Mouse (Mus musculus): ENCODE data around the gene Nkd2.

Nkd2 gene

DNA sequence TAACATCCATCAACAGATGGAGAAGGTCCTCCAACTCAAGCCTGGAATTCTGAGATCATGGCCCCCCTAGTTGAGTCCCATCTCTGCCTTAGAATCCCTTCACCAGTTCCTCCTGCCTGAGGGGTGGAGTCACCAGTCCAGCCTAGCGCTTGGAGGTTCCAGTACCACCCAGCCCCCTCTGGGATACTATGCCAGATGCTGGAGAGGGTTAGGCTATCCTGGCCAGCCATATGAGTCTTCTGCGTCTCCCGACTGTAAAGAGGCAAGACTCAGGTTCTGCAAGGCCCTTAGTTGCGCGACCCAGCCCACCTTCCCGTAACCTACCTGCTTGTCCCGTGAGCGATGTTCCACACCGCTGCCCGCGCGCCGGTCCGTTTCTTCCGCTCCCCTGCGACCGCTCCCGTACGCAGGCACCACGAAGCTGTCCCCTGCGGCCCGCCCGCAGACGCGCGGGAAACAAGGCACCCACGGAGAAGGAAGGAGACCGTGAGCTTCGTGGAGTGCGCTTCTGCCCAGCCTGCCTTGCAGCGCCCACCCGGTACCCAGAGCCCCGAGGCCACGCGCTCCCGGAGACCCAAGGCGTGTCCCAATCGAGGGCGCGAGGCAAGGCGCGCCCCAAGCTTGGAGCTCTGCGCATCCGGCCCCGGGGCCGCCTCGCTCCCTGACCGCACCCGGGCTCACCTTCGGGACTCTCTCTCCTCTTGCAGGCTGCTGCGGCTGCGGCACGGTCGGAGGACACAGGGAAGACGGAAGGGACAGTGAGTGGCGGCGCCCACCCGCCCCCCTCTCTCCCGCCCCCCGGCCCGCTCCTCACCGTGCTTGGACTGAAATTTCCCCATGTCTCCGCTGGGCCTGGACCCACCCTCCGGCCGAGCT is 604 bp downstream of the Nkd2 start:
- Histone ChIP-seq H3K36me3 (ENCODE audit: insufficient read depth, low read length) (no peaks in the 10 kb centered on the region), H3K27me3 (ENCODE audit: insufficient read depth, low read length) (peaks cover 74% of the 10 kb centered on the region), H3K4me3 (replicated peaks; ENCODE audit: low read length) (peak overlapping the region; percentile 82), H3K9me3 (ENCODE audit: low read length) (no peaks in the 10 kb centered on the region), H3K4me1 (replicated peaks; ENCODE audit: low read depth, low read length) (peaks cover 4% of the 10 kb centered on the region; the same call in 1 of the 2 replicates)
- TF ChIP-seq NANOG (IDR thresholded peaks at IDR 0.05; ENCODE audit: borderline replicate concordance, low read length) (no peak), CTCF (conservative IDR thresholded peaks at IDR 0.05; ENCODE audit: low read length) (no peak), POU5F1 (IDR thresholded peaks at IDR 0.05; ENCODE audit: borderline replicate concordance, low read length) (no peak)

DNA sequence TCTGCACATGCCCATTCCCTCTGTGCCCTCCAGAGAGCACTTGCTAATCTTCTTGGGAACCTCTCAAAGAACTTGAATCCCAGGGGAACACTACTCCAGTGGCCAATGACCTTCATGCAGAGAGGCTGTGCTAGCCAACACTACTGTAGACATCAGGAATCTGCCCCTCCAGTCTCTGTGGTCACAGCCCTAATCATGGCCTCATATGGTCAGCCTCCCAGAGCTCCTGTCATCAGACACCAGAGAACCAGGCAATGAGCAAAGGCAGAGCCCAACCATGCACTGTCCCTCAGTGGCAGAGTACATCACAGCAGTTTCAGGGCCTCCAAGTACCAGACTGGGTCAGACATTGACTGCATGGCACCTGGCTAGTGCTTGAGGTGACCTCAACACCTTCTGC is 4.7 kb downstream of the Nkd2 start:
- Histone ChIP-seq H3K9me3 (ENCODE audit: low read length) (no peaks in the 10 kb centered on the region), H3K4me1 (replicated peaks; ENCODE audit: low read depth, low read length) (peaks cover 4% of the 10 kb centered on the region; the same call in 1 of the 2 replicates), H3K36me3 (ENCODE audit: insufficient read depth, low read length) (no peaks in the 10 kb centered on the region), H3K4me3 (replicated peaks; ENCODE audit: low read length) (no peak overlapping the region), H3K27me3 (ENCODE audit: insufficient read depth, low read length) (peaks cover 51% of the 10 kb centered on the region)
- TF ChIP-seq POU5F1 (IDR thresholded peaks at IDR 0.05; ENCODE audit: borderline replicate concordance, low read length) (no peak), CTCF (conservative IDR thresholded peaks at IDR 0.05; ENCODE audit: low read length) (no peak), NANOG (IDR thresholded peaks at IDR 0.05; ENCODE audit: borderline replicate concordance, low read length) (no peak)

DNA sequence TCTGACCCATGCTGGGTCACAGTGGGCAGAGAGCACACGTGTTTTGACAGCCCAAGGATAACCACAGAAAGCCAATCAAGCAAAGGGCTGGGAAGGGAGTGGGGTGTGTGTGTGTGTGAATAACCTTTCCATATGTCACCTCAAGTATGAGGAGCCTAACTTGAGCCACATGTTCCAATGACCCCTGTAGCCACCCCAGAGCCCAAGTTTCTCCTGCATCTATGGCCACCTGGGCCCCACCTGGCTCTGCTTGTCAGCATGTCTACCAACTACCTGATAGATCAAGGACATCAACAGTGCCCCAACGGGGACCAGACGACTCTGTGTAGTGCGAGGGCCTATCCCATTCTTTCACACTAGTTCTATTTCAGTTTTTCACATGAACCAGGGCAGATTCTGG is 7.7 kb downstream of the Nkd2 start:
- H3K4me1 ChIP-seq (replicated peaks; ENCODE audit: low read depth, low read length) = no peaks in the 10 kb centered on the region
- H3K4me3 ChIP-seq (replicated peaks; ENCODE audit: low read length) = no peak overlapping the region
- peaks cover 31% of the 10 kb centered on the region for H3K27me3 ChIP-seq (ENCODE audit: insufficient read depth, low read length)
- no peaks in the 10 kb centered on the region for H3K9me3 ChIP-seq (ENCODE audit: low read length)
- no peaks in the 10 kb centered on the region for H3K36me3 ChIP-seq (ENCODE audit: insufficient read depth, low read length)
- TF ChIP-seq POU5F1 (IDR thresholded peaks at IDR 0.05; ENCODE audit: borderline replicate concordance, low read length) (no peak), CTCF (conservative IDR thresholded peaks at IDR 0.05; ENCODE audit: low read length) (no peak), NANOG (IDR thresholded peaks at IDR 0.05; ENCODE audit: borderline replicate concordance, low read length) (no peak)

DNA sequence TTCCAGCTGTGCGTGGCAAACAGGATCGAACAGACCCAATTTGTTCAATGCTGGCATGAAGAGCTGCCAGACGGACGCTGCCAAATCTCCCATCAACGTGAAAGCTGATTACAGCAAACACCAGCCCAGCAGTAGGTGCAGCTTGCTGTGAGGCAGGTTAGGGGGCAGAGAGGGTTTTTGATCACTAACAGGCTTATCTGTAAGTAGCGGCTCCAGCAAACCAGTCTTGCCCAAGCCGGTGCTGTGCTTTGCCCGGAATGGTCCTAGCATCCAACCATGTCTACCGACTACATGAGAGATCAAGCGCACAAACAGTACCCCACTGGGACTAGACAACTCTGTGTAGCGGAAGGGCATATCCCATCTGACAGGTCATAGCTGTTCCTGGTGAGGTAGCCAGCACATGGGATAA is 8.3 kb downstream of the Nkd2 start:
- Histone ChIP-seq H3K36me3 (ENCODE audit: insufficient read depth, low read length) (no peaks in the 10 kb centered on the region), H3K4me3 (replicated peaks; ENCODE audit: low read length) (no peak overlapping the region), H3K27me3 (ENCODE audit: insufficient read depth, low read length) (peaks cover 25% of the 10 kb centered on the region), H3K9me3 (ENCODE audit: low read length) (no peaks in the 10 kb centered on the region), H3K4me1 (replicated peaks; ENCODE audit: low read depth, low read length) (no peaks in the 10 kb centered on the region)
- TF ChIP-seq POU5F1 (IDR thresholded peaks at IDR 0.05; ENCODE audit: borderline replicate concordance, low read length) (no peak), NANOG (IDR thresholded peaks at IDR 0.05; ENCODE audit: borderline replicate concordance, low read length) (no peak), CTCF (conservative IDR thresholded peaks at IDR 0.05; ENCODE audit: low read length) (no peak)

DNA sequence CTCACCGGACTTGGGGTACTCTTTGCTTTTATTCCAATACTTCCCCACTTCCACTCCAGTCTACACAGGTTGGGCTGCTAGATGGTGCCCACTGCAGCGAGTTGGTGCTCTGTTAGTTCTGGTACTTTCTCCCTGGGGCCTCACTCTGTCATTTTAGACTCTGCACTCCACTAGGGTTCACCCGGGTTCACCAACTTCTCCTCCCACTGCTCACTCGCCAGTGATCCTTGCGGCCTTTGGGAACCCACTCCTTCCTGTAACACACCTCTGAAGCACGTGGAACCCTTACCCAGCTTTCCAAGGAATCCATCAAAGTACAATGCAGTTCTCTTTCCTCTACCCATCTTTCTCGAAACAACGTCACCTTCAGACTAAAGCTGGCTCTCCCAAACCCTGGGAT is 9.7 kb downstream of the Nkd2 start:
- no peak for TF ChIP-seq POU5F1 (IDR thresholded peaks at IDR 0.05; ENCODE audit: borderline replicate concordance, low read length)
- TF ChIP-seq NANOG (IDR thresholded peaks at IDR 0.05; ENCODE audit: borderline replicate concordance, low read length) = no peak
- TF ChIP-seq CTCF (conservative IDR thresholded peaks at IDR 0.05; ENCODE audit: low read length) = no peak
- Histone ChIP-seq H3K4me3 (replicated peaks; ENCODE audit: low read length) (no peak overlapping the region), H3K36me3 (ENCODE audit: insufficient read depth, low read length) (no peaks in the 10 kb centered on the region), H3K9me3 (ENCODE audit: low read length) (no peaks in the 10 kb centered on the region), H3K27me3 (ENCODE audit: insufficient read depth, low read length) (peaks cover 10% of the 10 kb centered on the region), H3K4me1 (replicated peaks; ENCODE audit: low read depth, low read length) (peaks cover 7% of the 10 kb centered on the region)

DNA sequence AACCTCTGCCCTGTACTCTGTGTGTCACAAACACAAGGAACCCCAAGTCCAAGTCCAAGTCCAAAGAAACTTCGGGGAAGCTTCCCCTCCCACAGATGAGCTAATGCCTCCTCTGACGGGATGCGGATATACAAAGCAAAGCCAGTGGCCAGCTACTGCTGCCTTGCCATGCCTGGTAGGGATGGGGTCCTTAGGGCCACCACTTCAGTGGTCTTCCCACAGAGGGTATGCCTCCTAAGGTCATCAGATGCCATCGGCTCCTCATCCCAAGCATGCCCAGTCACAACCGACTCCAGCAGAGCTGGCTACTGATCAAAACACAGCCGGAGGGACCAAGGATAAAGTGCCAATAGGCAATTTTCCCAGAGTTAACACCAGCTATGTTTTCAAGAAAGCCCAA is 10.9 kb downstream of the Nkd2 start:
- Histone ChIP-seq H3K4me1 (replicated peaks; ENCODE audit: low read depth, low read length) (peaks cover 7% of the 10 kb centered on the region), H3K9me3 (ENCODE audit: low read length) (no peaks in the 10 kb centered on the region), H3K36me3 (ENCODE audit: insufficient read depth, low read length) (no peaks in the 10 kb centered on the region), H3K27me3 (ENCODE audit: insufficient read depth, low read length) (peaks cover 7% of the 10 kb centered on the region; the same call in 1 of the 2 replicates), H3K4me3 (replicated peaks; ENCODE audit: low read length) (no peak overlapping the region)
- TF ChIP-seq CTCF (conservative IDR thresholded peaks at IDR 0.05; ENCODE audit: low read length) = no peak
- TF ChIP-seq POU5F1 (IDR thresholded peaks at IDR 0.05; ENCODE audit: borderline replicate concordance, low read length) = no peak

DNA sequence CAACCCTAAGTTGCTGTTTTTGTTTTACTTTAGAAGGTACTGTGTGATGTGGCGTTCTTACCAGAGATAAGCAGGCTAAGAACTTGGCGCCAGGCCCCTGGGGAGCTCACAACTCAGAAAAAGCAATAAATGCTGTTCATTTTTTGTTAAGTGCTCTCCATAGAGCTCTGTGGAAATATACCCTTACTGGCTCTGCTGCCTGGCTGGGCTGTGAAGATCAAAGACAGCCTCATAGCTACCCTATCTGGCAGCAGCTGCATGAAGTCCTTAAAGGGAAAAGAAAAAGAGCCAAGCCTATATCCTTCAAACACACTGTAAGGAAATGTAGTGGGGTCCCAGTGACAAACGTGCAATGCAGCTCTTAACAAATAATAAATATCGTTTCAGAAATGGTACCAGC is 11.6 kb downstream of the Nkd2 start:
- Histone ChIP-seq H3K27me3 (ENCODE audit: insufficient read depth, low read length) (peaks cover 5% of the 10 kb centered on the region; the same call in 1 of the 2 replicates), H3K4me3 (replicated peaks; ENCODE audit: low read length) (no peak overlapping the region), H3K9me3 (ENCODE audit: low read length) (no peaks in the 10 kb centered on the region), H3K36me3 (ENCODE audit: insufficient read depth, low read length) (no peaks in the 10 kb centered on the region), H3K4me1 (replicated peaks; ENCODE audit: low read depth, low read length) (peaks cover 7% of the 10 kb centered on the region)
- TF ChIP-seq POU5F1 (IDR thresholded peaks at IDR 0.05; ENCODE audit: borderline replicate concordance, low read length) (no peak), NANOG (IDR thresholded peaks at IDR 0.05; ENCODE audit: borderline replicate concordance, low read length) (no peak)

DNA sequence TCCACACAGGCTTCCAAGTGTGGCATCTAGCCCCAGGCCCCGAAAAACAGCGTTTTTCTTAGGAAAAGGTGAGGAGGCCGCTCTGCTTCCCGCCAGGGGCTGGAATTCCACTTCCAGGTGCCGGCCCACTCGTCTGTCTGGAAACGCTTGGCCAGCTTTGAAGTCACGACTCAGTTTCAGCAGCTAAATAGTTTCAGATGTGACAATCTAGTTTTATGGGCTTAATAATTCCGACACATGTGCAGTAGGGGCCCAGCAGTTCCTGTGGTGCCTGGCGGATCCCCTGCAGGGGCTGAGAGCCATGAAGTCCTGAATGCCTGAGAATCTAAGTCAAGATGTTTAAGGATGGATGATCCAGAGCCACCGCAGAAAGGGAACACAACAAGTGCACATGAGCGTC is 13.6 kb downstream of the Nkd2 start:
- Histone ChIP-seq H3K9me3 (ENCODE audit: low read length) (no peaks in the 10 kb centered on the region), H3K36me3 (ENCODE audit: insufficient read depth, low read length) (no peaks in the 10 kb centered on the region), H3K27me3 (ENCODE audit: insufficient read depth, low read length) (peaks cover 5% of the 10 kb centered on the region; the same call in 1 of the 2 replicates), H3K4me3 (replicated peaks; ENCODE audit: low read length) (peak overlapping the region; percentile 26; the same call in 1 of the 2 replicates), H3K4me1 (replicated peaks; ENCODE audit: low read depth, low read length) (peaks cover 7% of the 10 kb centered on the region)
- TF ChIP-seq CTCF (conservative IDR thresholded peaks at IDR 0.05; ENCODE audit: low read length) (no peak), POU5F1 (IDR thresholded peaks at IDR 0.05; ENCODE audit: borderline replicate concordance, low read length) (no peak), NANOG (IDR thresholded peaks at IDR 0.05; ENCODE audit: borderline replicate concordance, low read length) (no peak)
